Mouse (Mus musculus) liver (tissue): ENCODE results near the gene Zbtb5.
"Not testable (repeated sequence)": the region's sequence is repeated elsewhere in the genome, so short reads cannot be mapped to it uniquely, and the experiment has no call there.

ENCODE experiments used
- DNase-seq: peaks from one replicate; pipeline ENCODE4 v3.0.0-alpha.2; 2020; ENCODE audit warnings: mixed read lengths

Zbtb5 gene

GRCm38 (mm10) chr4:45010806-45011415, 1.3 kb downstream of the Zbtb5 start:
- no peak for DNase-seq

- no peak for DNase-seq
Observed at GRCm38 (mm10) chr4:45005452-45005851, 6.8 kb downstream of the Zbtb5 start.

- DNase-seq = no peak
Observed at GRCm38 (mm10) chr4:45000001-45000400, 12.2 kb downstream of the Zbtb5 start.

- no peak for DNase-seq
Observed at GRCm38 (mm10) chr4:44998071-44998470, 14.1 kb downstream of the Zbtb5 start.

GRCm38 (mm10) chr4:44994776-44995175, 17.4 kb downstream of the Zbtb5 start:
- no peak for DNase-seq

GRCm38 (mm10) chr4:44993847-44994246, 18.4 kb downstream of the Zbtb5 start:
- DNase-seq = peak; percentile 88

GRCm38 (mm10) chr4:44993179-44993578, 19.0 kb downstream of the Zbtb5 start:
- not testable (repeated sequence) for DNase-seq

GRCm38 (mm10) chr4:44992330-44992729, 19.9 kb downstream of the Zbtb5 start:
- DNase-seq = not testable (repeated sequence)

- DNase-seq = no peak
Observed at GRCm38 (mm10) chr4:44990560-44990959, 21.7 kb downstream of the Zbtb5 start.

GRCm38 (mm10) chr4:44983131-44983740, 29.0 kb downstream of the Zbtb5 start:
- no peak for DNase-seq

GRCm38 (mm10) chr4:44982440-44983130, 29.6 kb downstream of the Zbtb5 start:
- DNase-seq = no peak

- no peak for DNase-seq
Observed at GRCm38 (mm10) chr4:44981974-44982287, 30.3 kb downstream of the Zbtb5 start.

GRCm38 (mm10) chr4:44981280-44981973, 30.8 kb downstream of the Zbtb5 start, which contains the start of gene Grhpr:
Grhpr (plus strand) TSS chr4:44981395.
- DNase-seq = peak; percentile 95

GRCm38 (mm10) chr4:44979794-44980338, 32.3 kb downstream of the Zbtb5 start:
- peak; percentile 55 for DNase-seq

GRCm38 (mm10) chr4:44978175-44978574, 34.0 kb downstream of the Zbtb5 start:
- no peak for DNase-seq

- no peak for DNase-seq
Observed at GRCm38 (mm10) chr4:44976921-44977710, 35.1 kb downstream of the Zbtb5 start.

- DNase-seq = no peak
Observed at GRCm38 (mm10) chr4:44976026-44976615, 36.1 kb downstream of the Zbtb5 start.

GRCm38 (mm10) chr4:44974331-44974730, 37.9 kb downstream of the Zbtb5 start:
- no peak for DNase-seq

GRCm38 (mm10) chr4:44973871-44974270, 38.3 kb downstream of the Zbtb5 start:
- no peak for DNase-seq

- DNase-seq = peak; percentile 88
Observed at GRCm38 (mm10) chr4:44973450-44973849, 38.8 kb downstream of the Zbtb5 start.

- peak; percentile 52 for DNase-seq
Observed at GRCm38 (mm10) chr4:44970612-44971110, 41.6 kb downstream of the Zbtb5 start.

GRCm38 (mm10) chr4:44970056-44970455, 42.2 kb downstream of the Zbtb5 start:
- no peak for DNase-seq
